In the genomic region with DNA sequence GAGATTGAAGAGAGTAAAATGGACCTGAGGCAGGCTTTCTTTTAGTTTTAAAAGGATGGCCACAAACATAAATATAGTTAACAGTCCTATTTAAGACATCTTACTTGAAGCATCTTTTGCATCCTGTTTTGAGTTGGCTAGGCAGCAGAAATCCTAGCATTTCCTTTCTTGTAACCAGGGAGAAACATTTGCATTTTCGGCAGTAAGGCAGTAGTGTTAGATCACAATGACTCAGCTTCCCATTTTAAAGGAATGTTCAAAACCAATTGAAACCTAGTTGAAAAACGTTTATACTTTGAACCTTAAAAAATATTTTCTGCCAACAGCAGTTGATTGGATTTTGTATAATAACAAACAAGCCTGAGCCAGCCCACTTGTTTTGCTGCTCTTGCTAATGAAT, we compare ENCODE assay signal across 25 mouse cellular contexts. TPM values are rescaled to one million over a fixed set of nuclear protein-coding genes. Genes with fewer than 3 reads are reported as not detected.
DNase-seq lines count a peak whose midpoint lies in the region; TF ChIP-seq lines count a peak whose summit lies in the region.
"Had no signal": no experiment of that assay in that cellular context is flagged by ENCODE, and none has a peak within 500 bp of the region (broad histone marks: within the 10 kb centered on the region; RNA-seq: fewer than 3 reads in every experiment).

No protein-coding gene starts in this region.

- H3K9ac ChIP-seq in ES-E14 (ENCODE audit: insufficient read depth, low read depth, low read length, poor library complexity, severe bottlenecking), result no peak overlapping the region
- H3K9ac ChIP-seq: embryonic facial prominence, embryonic 15.5 days; heart, embryonic 15.5 days; limb, embryonic 15.5 days; neural tube, embryonic 15.5 days; stomach, embryonic 15.5 days had no signal

- no peaks in the 10 kb centered on the region for H3K9me3 ChIP-seq in ES-E14 (ENCODE audit: control insufficient read depth, insufficient read depth, low read depth, low read length)
- H3K9me3 ChIP-seq: embryonic facial prominence, embryonic 15.5 days; heart, embryonic 15.5 days; limb, embryonic 15.5 days; midbrain, embryonic 10.5 days; neural tube, embryonic 15.5 days; stomach, embryonic 15.5 days had no signal

- H3K4me1 ChIP-seq in ES-E14 (ENCODE audit: control insufficient read depth in 2 of 2, insufficient read depth in 2 of 2, low read length in 2 of 2, poor library complexity in 1 of 2), result peaks cover 7 to 8% of the 10 kb centered on the region in 2 experiments; a peak in 3 of 4 replicates

- TF ChIP-seq CTCF in left cerebral cortex, adult 2 months (IDR thresholded peaks at IDR 0.05), result no peak

- H3K27ac ChIP-seq in left cerebral cortex, adult 2 months, result peak overlapping the region; percentile 26; the same call in 1 of the 2 replicates
- no peak overlapping the region for H3K27ac ChIP-seq in ES-E14 (ENCODE audit: insufficient read depth, low read depth, low read length, poor library complexity, severe bottlenecking)
- H3K27ac ChIP-seq: embryonic facial prominence, embryonic 15.5 days; heart, embryonic 15.5 days; hindbrain, postnatal 0 days; limb, embryonic 15.5 days; midbrain, embryonic 10.5 days; neural tube, embryonic 15.5 days; stomach, embryonic 15.5 days had no signal

- H3K79me2 ChIP-seq in myocyte (ENCODE audit: control insufficient read depth, insufficient read depth), result peaks cover 100% of the 10 kb centered on the region

- intact Hi-C loops in left cerebral cortex, adult 2 months (cut with DNase I), result no loop called here
- intact Hi-C loops in left cerebral cortex, postnatal 36 days (cut with DNase I), result no loop called here

- no peaks in the 10 kb centered on the region for H3K27me3 ChIP-seq in myocyte (ENCODE audit: control insufficient read depth, insufficient read depth, insufficient read length)
- H3K27me3 ChIP-seq: embryonic facial prominence, embryonic 15.5 days; heart, embryonic 15.5 days; limb, embryonic 15.5 days; neural tube, embryonic 15.5 days; stomach, embryonic 15.5 days had no signal

- H3ac ChIP-seq in myocyte (ENCODE audit: control insufficient read depth, insufficient read length), result no peak overlapping the region

- H3K4me3 ChIP-seq in left cerebral cortex, adult 2 months, result no peak overlapping the region
- H3K4me3 ChIP-seq in ES-E14 (ENCODE audit: insufficient read depth in 1 of 2, low read depth in 1 of 2, low read length in 2 of 2, poor library complexity in 1 of 2, severe bottlenecking in 1 of 2), result no peak overlapping the region
- no peak overlapping the region for H3K4me3 ChIP-seq in myocyte
- H3K4me3 ChIP-seq: embryonic facial prominence, embryonic 15.5 days; heart, embryonic 15.5 days; limb, embryonic 15.5 days; midbrain, embryonic 10.5 days; neural tube, embryonic 15.5 days; stomach, embryonic 15.5 days had no signal

- peak overlapping the region; percentile 18 for H3K4me2 ChIP-seq in myocyte (ENCODE audit: low read depth)
- H3K4me2 ChIP-seq: embryonic facial prominence, embryonic 15.5 days; heart, embryonic 15.5 days; limb, embryonic 15.5 days; neural tube, embryonic 15.5 days; stomach, embryonic 15.5 days had no signal

- H3K36me3 ChIP-seq in ES-E14 (ENCODE audit: control insufficient read depth, insufficient read depth, low read length, poor library complexity, severe bottlenecking) (peaks cover 2% of the 10 kb centered on the region), myocyte (ENCODE audit: control insufficient read depth, insufficient read depth) (peaks cover 11% of the 10 kb centered on the region)
- H3K36me3 ChIP-seq: neural tube, embryonic 15.5 days; stomach, embryonic 15.5 days had no signal

- in situ Hi-C loops in ES-E14 (cut with MboI; ENCODE audit: low sequenced_read_pairs in 2 of 2, unreplicated experiment in 2 of 2), result no loop called here

- no peak for DNase-seq in left cerebral cortex, adult 2 months (ENCODE audit: extremely low spot score in 1 of 2, low spot score in 2 of 2)
- no peak for DNase-seq in left cerebral cortex, postnatal 36 days (ENCODE audit: low spot score in 2 of 2)
- DNase-seq in A20 (ENCODE audit: low read depth, low spot score) (peak; percentile 59), ES-E14 (ENCODE audit: low read depth, low spot score) (no peak)
- DNase-seq in adrenal gland, postnatal 14 days, result no peak
- no peak for DNase-seq in lung, adult 18-20 months
- DNase-seq: adrenal gland, adult 8-10 months; cerebellum, adult 9-10 months; heart, postnatal 4 days; kidney, adult 9 months; kidney, postnatal 14 days; left cerebral cortex, postnatal 4 days; lung, adult 2 months; lung, postnatal 14 days; right cerebral cortex, adult 18-20 months; thymus, adult 18-20 months; thymus, postnatal 4 days had no signal

- TF ChIP-seq POLR2A in myocyte (IDR thresholded peaks at IDR 0.05; ENCODE audit: insufficient read length, low read depth), result no peak

TF ChIP-seq in ES-E14, 5 proteins besides CTCF, POLR2A, EP300 and RAD21:
- no peak for TF ChIP-seq ZC3H11A (IDR thresholded peaks at IDR 0.05; ENCODE audit: borderline replicate concordance, low read depth, low read length)
- TF ChIP-seq CHD2 (IDR thresholded peaks at IDR 0.05; ENCODE audit: low read depth, low read length), result no peak
- TF ChIP-seq MAFK (IDR thresholded peaks at IDR 0.05; ENCODE audit: insufficient read depth, low read depth, low read length), result peak; percentile 58; the same call in 1 of the 2 replicates
TF ChIP-seq in ES-E14: peak in this region for 1.

TF ChIP-seq in myocyte, 11 proteins besides CTCF, POLR2A, EP300 and RAD21:
- TF ChIP-seq SRF (IDR thresholded peaks at IDR 0.05; ENCODE audit: control insufficient read depth, insufficient read length, low read depth) (no peak), MYOD1 (IDR thresholded peaks at IDR 0.05; ENCODE audit: control insufficient read depth in 1 of 3, insufficient read length in 2 of 3, low read depth in 2 of 3) (no peak), CEBPB (IDR thresholded peaks at IDR 0.05; ENCODE audit: insufficient read depth, poor library complexity, severe bottlenecking) (no peak), USF1 (IDR thresholded peaks at IDR 0.05; ENCODE audit: low read depth) (no peak), POLR2AphosphoS2 (IDR thresholded peaks at IDR 0.05; ENCODE audit: insufficient read length, low read depth) (no peak), E2F4 (IDR thresholded peaks at IDR 0.05; ENCODE audit: insufficient read depth) (no peak), REST (IDR thresholded peaks at IDR 0.05; ENCODE audit: insufficient read depth, insufficient read length) (no peak), MYOG (IDR thresholded peaks at IDR 0.05; ENCODE audit: control insufficient read depth in 1 of 3, insufficient read depth in 1 of 3, insufficient read length in 2 of 3, low read depth in 2 of 3) (no peak), TCF12 (IDR thresholded peaks at IDR 0.05; ENCODE audit: insufficient read depth, poor library complexity, severe bottlenecking) (no peak), MAX (IDR thresholded peaks at IDR 0.05; ENCODE audit: low read depth) (no peak), TCF3 (IDR thresholded peaks at IDR 0.05; ENCODE audit: insufficient read length, low read depth) (no peak)

RNA-seq across cellular contexts. Expression of a gene that starts 6.5 kb away (rescaled TPM):
- 10 to 100 TPM; 59.6 to 62.4 TPM for total RNA-seq in left cerebral cortex, adult 2 months (2021)
- 10 to 100 TPM; 43.5 to 59.0 TPM for total RNA-seq in left cerebral cortex, postnatal 36 days (2021)
- total RNA-seq in ES-E14 (2012; rRNA removed), result 42.9 and 46.6 TPM in 2 replicates
- polyA plus RNA-seq in myocyte (2012; fragmentation: generic; extraction: Trizol), result 8.6 TPM
- total RNA-seq in adrenal gland, postnatal 14 days (2021), result 57.5 and 68.3 TPM in 2 replicates
